Mouse (Mus musculus) lung, postnatal 0 days (tissue): Measurements from ENCODE around the gene Eaf2.

Source experiments
- CTCF ChIP-seq: IDR thresholded peaks from 2 replicates; pipeline ENCODE4 v1.5.1; 2016; ENCODE audit warnings: antibody characterized with exemption, mild to moderate bottlenecking
- EP300 ChIP-seq: IDR thresholded peaks from 2 replicates; pipeline ENCODE4 v1.6.1; 2016; ENCODE audit warnings: antibody characterized with exemption, mild to moderate bottlenecking, control low read depth

- TF ChIP-seq CTCF: no peak
- no peak for TF ChIP-seq EP300
Measured at GRCm38 (mm10) chr16:36827611-36828053, 47.2 kb downstream of the Eaf2 start.
